Mouse (Mus musculus): Measurements from ENCODE around the gene St6galnac3.

- TF ChIP-seq CTCF (IDR thresholded peaks at IDR 0.05; ENCODE audit: borderline replicate concordance, insufficient read depth, low read length) = no peak
- no peak for TF ChIP-seq POLR2A (IDR thresholded peaks at IDR 0.05; ENCODE audit: low read depth, low read length)
Observed at GRCm38 (mm10) chr3:153198514-153198913, 526.5 kb downstream of the St6galnac3 start.

Data from embryonic fibroblast, embryonic 13.5 days (primary cell).